Mouse (Mus musculus): Measurements from ENCODE around the gene Gk. TPM values are rescaled to one million over a fixed set of nuclear protein-coding genes. Genes with fewer than 3 reads are reported as not detected.

Gene Gk
- total and polyA plus RNA-seq, 2 experiments from 2014 or later, result 18.7 to 24.0 TPM

DNA sequence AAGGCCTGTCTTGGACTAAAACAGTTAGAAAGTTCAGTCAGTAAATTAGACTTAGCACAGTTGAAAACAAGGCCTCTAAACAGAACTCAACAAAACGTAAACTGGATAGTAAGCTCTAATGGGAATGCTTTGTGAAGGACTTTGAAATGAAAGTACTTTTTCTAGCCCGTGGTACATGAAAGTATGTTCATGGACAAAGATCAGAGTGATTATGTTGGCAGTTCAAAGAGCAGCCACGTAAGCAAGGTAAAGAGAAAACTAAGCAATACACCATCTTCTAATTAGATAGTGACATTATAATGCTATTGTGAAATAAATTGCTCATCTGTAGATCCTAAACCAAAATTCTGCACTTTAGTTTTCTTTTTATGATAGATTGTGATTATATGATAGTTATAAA is 32.8 kb downstream of the Gk start:
- Histone ChIP-seq H3K4me1 (ENCODE audit: control insufficient read depth, insufficient read depth) (no peaks in the 10 kb centered on the region), H3K9ac (replicated peaks; ENCODE audit: low read depth, low read length) (no peak overlapping the region), H3K27ac (ENCODE audit: low read depth) (no peak overlapping the region), H3K36me3 (replicated peaks; ENCODE audit: control insufficient read depth, insufficient read depth, low read length) (no peaks in the 10 kb centered on the region), H3K4me2 (ENCODE audit: low read depth, low read length) (no peak overlapping the region), H3K4me3 (ENCODE audit: low read depth, low read length) (no peak overlapping the region), H3K9me3 (replicated peaks; ENCODE audit: control insufficient read depth, low read length) (no peaks in the 10 kb centered on the region), H3K27me3 (ENCODE audit: control insufficient read depth, insufficient read depth, low read length) (no peaks in the 10 kb centered on the region)
- 77% methylated on average over 3 of the region's 3 CpGs for WGBS
- DNase-seq (ENCODE audit: low spot score) (no peak), ATAC-seq (ENCODE audit: insufficient read depth, low read depth) (no peak)
- TF ChIP-seq CTCF (IDR thresholded peaks at IDR 0.05; ENCODE audit: low read depth) (no peak), EP300 (IDR thresholded peaks at IDR 0.05; ENCODE audit: low read depth) (no peak)

DNA sequence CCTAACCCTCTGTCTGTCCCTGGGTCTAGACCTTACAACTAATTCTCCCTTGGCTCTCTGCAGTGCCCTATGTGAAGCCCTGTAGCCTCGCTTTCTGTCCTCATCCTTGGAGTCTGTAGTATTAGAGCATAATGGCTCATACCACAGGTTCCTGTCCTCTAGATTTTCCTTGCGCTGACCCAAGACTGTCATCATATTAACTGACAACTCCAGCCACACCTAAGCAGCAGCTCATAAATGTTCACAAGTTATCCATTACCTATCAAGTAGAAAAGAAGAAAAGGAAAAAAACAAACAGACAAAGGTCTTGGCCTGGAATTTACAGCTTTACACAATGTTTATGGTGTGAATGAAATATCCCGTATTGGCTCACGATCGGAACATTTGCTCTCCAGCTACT is 43.4 kb downstream of the Gk start:
- DNase-seq (ENCODE audit: low spot score), result no peak
- Histone ChIP-seq H3K36me3 (replicated peaks; ENCODE audit: control insufficient read depth, insufficient read depth, low read length) (0 out of 2 replicates have a peak, but pooled peaks cover 8% of the 10 kb centered on the region), H3K27me3 (ENCODE audit: control insufficient read depth, insufficient read depth, low read length) (no peaks in the 10 kb centered on the region), H3K9me3 (replicated peaks; ENCODE audit: control insufficient read depth, low read length) (no peaks in the 10 kb centered on the region), H3K4me1 (ENCODE audit: control insufficient read depth, insufficient read depth) (no peaks in the 10 kb centered on the region), H3K4me3 (ENCODE audit: low read depth, low read length) (no peak overlapping the region), H3K27ac (ENCODE audit: low read depth) (no peak overlapping the region), H3K4me2 (ENCODE audit: low read depth, low read length) (no peak overlapping the region), H3K9ac (replicated peaks; ENCODE audit: low read depth, low read length) (no peak overlapping the region)
- ATAC-seq (ENCODE audit: insufficient read depth, low read depth), result no peak
- no peak for TF ChIP-seq EP300 (IDR thresholded peaks at IDR 0.05; ENCODE audit: low read depth)
- no peak for TF ChIP-seq CTCF (IDR thresholded peaks at IDR 0.05; ENCODE audit: low read depth)
- 92% methylated on average over 5 of the region's 5 CpGs for WGBS

- no peak for TF ChIP-seq CTCF (IDR thresholded peaks at IDR 0.05; ENCODE audit: low read depth)
- no peak for TF ChIP-seq EP300 (IDR thresholded peaks at IDR 0.05; ENCODE audit: low read depth)
- ATAC-seq (ENCODE audit: insufficient read depth, low read depth) (peak; percentile 93), DNase-seq (ENCODE audit: low spot score) (peak; percentile 77)
- Histone ChIP-seq H3K4me2 (ENCODE audit: low read depth, low read length) (no peak overlapping the region), H3K27ac (ENCODE audit: low read depth) (peak overlapping the region; percentile 86), H3K4me1 (ENCODE audit: control insufficient read depth, insufficient read depth) (no peaks in the 10 kb centered on the region), H3K4me3 (ENCODE audit: low read depth, low read length) (no peak overlapping the region), H3K27me3 (ENCODE audit: control insufficient read depth, insufficient read depth, low read length) (no peaks in the 10 kb centered on the region), H3K9me3 (replicated peaks; ENCODE audit: control insufficient read depth, low read length) (no peaks in the 10 kb centered on the region), H3K36me3 (replicated peaks; ENCODE audit: control insufficient read depth, insufficient read depth, low read length) (0 out of 2 replicates have a peak, but pooled peaks cover 8% of the 10 kb centered on the region), H3K9ac (replicated peaks; ENCODE audit: low read depth, low read length) (no peak overlapping the region)
- 39% methylated on average over 9 of the region's 9 CpGs for WGBS
Measured at GRCm38 (mm10) chrX:85731133-85731938, 45.3 kb downstream of the Gk start.

DNA sequence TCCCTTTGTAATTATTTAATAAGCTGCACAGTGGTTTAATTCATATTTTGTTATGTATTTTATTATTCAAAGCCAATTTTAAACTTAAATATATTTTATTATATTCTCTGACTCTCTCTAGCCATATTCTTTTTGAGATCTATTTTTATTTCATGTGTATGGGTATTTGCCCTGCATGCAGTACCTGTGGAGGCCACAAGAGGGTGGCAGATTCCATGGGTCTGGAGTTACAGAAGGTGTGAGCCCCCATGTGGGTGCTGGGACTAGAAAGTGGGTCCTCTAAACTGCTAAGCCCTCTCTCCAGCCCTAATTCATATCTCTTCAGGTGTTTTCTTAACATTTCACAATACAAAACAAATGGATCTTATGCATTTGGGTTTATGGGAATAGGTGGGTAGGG is 55.4 kb downstream of the Gk start:
- no peaks in the 10 kb centered on the region for H3K27me3 ChIP-seq (ENCODE audit: control insufficient read depth, insufficient read depth, low read length)
- DNase-seq (ENCODE audit: low spot score), result no peak
- H3K36me3 ChIP-seq (replicated peaks; ENCODE audit: control insufficient read depth, insufficient read depth, low read length), result 0 out of 2 replicates have a peak, but pooled peaks cover 4% of the 10 kb centered on the region
- H3K4me1 ChIP-seq (ENCODE audit: control insufficient read depth, insufficient read depth), result no peaks in the 10 kb centered on the region
- no peaks in the 10 kb centered on the region for H3K9me3 ChIP-seq (replicated peaks; ENCODE audit: control insufficient read depth, low read length)
- TF ChIP-seq EP300 (IDR thresholded peaks at IDR 0.05; ENCODE audit: low read depth) (no peak), CTCF (IDR thresholded peaks at IDR 0.05; ENCODE audit: low read depth) (peak; percentile 36)
- no peak overlapping the region for H3K4me2 ChIP-seq (ENCODE audit: low read depth, low read length)
- H3K9ac ChIP-seq (replicated peaks; ENCODE audit: low read depth, low read length), result no peak overlapping the region
- H3K4me3 ChIP-seq (ENCODE audit: low read depth, low read length), result no peak overlapping the region
- no peak for ATAC-seq (ENCODE audit: insufficient read depth, low read depth)
- H3K27ac ChIP-seq (ENCODE audit: low read depth), result no peak overlapping the region

DNA sequence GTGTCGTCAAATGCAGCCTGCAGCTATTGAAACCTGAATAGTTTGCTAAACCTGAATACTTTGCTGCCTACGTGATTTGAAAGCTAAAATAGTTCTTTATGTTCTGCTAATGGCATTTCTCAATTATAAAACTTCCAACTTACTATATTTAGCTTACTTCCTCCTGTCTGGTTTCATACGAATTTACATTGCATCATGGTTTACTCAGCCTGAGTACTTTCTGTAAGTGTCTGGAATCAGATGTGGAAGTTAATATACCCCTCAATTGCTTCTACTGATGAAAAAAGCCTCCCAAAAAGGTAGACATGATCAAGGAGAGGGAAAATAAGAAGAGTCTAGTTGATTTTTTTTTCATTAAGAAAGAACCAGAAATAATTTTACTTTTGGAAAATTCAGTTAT is 66.2 kb downstream of the Gk start:
- Histone ChIP-seq H3K27ac (ENCODE audit: low read depth) (no peak overlapping the region), H3K4me1 (ENCODE audit: control insufficient read depth, insufficient read depth) (no peaks in the 10 kb centered on the region), H3K9ac (replicated peaks; ENCODE audit: low read depth, low read length) (no peak overlapping the region), H3K4me2 (ENCODE audit: low read depth, low read length) (no peak overlapping the region), H3K36me3 (replicated peaks; ENCODE audit: control insufficient read depth, insufficient read depth, low read length) (no peaks in the 10 kb centered on the region), H3K4me3 (ENCODE audit: low read depth, low read length) (no peak overlapping the region), H3K27me3 (ENCODE audit: control insufficient read depth, insufficient read depth, low read length) (no peaks in the 10 kb centered on the region), H3K9me3 (replicated peaks; ENCODE audit: control insufficient read depth, low read length) (no peaks in the 10 kb centered on the region)
- no peak for TF ChIP-seq CTCF (IDR thresholded peaks at IDR 0.05; ENCODE audit: low read depth)
- TF ChIP-seq EP300 (IDR thresholded peaks at IDR 0.05; ENCODE audit: low read depth), result no peak
- DNase-seq (ENCODE audit: low spot score), result no peak
- ATAC-seq (ENCODE audit: insufficient read depth, low read depth), result no peak
- whole genome bisulfite sequencing, result 60% methylated on average over 3 of the region's 3 CpGs

- no peak overlapping the region for H3K4me2 ChIP-seq (ENCODE audit: low read depth, low read length)
- no peak for DNase-seq (ENCODE audit: low spot score)
- TF ChIP-seq CTCF (IDR thresholded peaks at IDR 0.05; ENCODE audit: low read depth) (no peak), EP300 (IDR thresholded peaks at IDR 0.05; ENCODE audit: low read depth) (no peak)
- H3K36me3 ChIP-seq (replicated peaks; ENCODE audit: control insufficient read depth, insufficient read depth, low read length), result no peaks in the 10 kb centered on the region
- H3K27me3 ChIP-seq (ENCODE audit: control insufficient read depth, insufficient read depth, low read length), result no peaks in the 10 kb centered on the region
- H3K4me3 ChIP-seq (ENCODE audit: low read depth, low read length), result no peak overlapping the region
- WGBS, result 87% methylated on average over 3 of the region's 3 CpGs
- H3K9ac ChIP-seq (replicated peaks; ENCODE audit: low read depth, low read length), result no peak overlapping the region
- no peaks in the 10 kb centered on the region for H3K4me1 ChIP-seq (ENCODE audit: control insufficient read depth, insufficient read depth)
- no peaks in the 10 kb centered on the region for H3K9me3 ChIP-seq (replicated peaks; ENCODE audit: control insufficient read depth, low read length)
- ATAC-seq (ENCODE audit: insufficient read depth, low read depth), result no peak
- H3K27ac ChIP-seq (ENCODE audit: low read depth), result no peak overlapping the region
Measured at GRCm38 (mm10) chrX:85705715-85706114, 70.9 kb downstream of the Gk start.

All from heart, postnatal 0 days (tissue).